Mouse (Mus musculus): ENCODE data around the gene Gm4869.

- TF ChIP-seq CTCF (IDR thresholded peaks at IDR 0.05; ENCODE audit: insufficient read depth, low read length) (no peak), POLR2A (IDR thresholded peaks at IDR 0.05; ENCODE audit: borderline replicate concordance, extremely low read depth, low read depth, low read length) (no peak)
Observed at GRCm38 (mm10) chr5:140418106-140418488, 27.3 kb upstream of the Gm4869 start.
